Mouse (Mus musculus) G1E (cell line): ENCODE results near the gene Nanp.

Source experiments
- CTCF ChIP-seq: IDR thresholded peaks from 2 replicates; pipeline ENCODE4 v1.5.1; 2012; ENCODE audit warnings: low read depth, low read length, inconsistent platforms, mixed read lengths
- GATA1 ChIP-seq: IDR thresholded peaks from 2 replicates; pipeline ENCODE4 v1.6.1; 2012; ENCODE audit warnings: borderline replicate concordance, low read length, inconsistent platforms, mixed read lengths
- GATA2 ChIP-seq: IDR thresholded peaks from 2 replicates; pipeline ENCODE4 v1.6.1; 2012; ENCODE audit warnings: low read depth, low read length, inconsistent platforms, borderline replicate concordance
- TAL1 ChIP-seq: conservative IDR thresholded peaks from 2 replicates; pipeline ENCODE4 v1.6.1; 2012; ENCODE audit warnings: low read depth, low read length, inconsistent platforms, mixed read lengths

GRCm38 (mm10) chr2:150979861-150980620, 59.2 kb downstream of the Nanp start:
- TF ChIP-seq CTCF = no peak
- TF ChIP-seq TAL1 = no peak
- no peak for TF ChIP-seq GATA1
- TF ChIP-seq GATA2 = no peak
